Mouse (Mus musculus): Measurements from ENCODE around the gene Smyd3.

Gene Smyd3

DNA sequence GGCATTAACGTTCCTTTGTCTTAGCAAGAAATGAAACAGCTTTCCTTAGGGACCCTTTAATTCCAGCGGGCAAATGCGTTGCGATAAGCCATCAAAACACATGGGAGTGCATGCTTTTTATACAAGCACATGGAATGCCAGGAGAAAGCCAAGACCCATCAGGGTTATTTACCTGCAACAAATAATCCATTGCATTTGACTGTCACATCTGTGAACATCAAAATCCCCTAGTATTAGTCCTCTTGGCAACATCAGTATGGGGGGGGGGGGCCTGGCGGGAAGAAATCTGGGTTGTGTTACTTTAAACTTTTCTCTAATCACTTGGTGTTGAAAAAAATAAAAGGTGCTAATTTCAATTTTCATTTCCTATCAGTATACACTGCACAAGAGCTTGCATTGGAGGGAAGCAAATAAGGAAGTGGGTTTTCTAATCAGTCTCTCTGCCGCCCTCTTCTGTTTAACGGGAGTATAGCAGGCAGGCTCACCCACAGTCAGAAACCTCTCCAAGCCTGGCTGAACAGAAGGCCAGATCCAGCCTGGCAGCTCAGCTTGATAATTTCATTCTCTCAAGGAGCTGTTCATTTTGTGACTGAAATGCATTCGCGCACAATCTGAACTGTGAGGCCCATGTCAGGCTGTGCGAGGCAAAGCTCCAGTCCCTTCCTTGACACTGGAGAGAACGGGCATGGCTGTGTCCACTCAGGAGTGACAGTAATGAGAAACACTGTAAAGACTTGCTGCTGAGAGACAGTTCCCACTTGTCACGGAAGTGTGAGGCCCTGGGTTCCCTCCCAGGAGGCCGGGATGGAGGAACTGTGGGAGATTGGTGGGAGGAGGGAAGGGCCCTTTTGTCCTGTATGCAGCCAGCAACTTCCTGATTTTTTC, 285.8 kb downstream of the Smyd3 start:
- peak; percentile 69 for DNase-seq (ENCODE audit: low read depth, low spot score)

DNA sequence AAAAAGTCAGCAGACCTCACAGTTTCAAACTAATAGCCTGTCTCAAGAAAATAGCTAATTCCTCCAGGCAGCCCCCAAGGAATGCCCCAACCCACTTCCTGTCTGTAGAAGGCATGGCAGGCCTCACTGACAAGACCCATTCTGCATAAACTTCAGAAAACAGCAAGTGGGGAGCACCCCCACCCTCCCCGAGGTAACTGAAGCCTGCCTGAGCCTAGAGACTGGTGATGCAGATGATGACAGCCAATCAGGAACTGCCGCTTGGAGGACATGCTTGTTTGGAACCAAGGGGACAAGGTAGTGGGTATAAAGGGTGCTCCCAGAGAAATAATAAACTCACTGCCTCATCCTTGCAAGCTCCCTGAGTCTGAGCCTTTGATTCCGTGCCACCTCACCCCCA, 288.3 kb downstream of the Smyd3 start:
- no peak for DNase-seq (ENCODE audit: low read depth, low spot score)

DNA sequence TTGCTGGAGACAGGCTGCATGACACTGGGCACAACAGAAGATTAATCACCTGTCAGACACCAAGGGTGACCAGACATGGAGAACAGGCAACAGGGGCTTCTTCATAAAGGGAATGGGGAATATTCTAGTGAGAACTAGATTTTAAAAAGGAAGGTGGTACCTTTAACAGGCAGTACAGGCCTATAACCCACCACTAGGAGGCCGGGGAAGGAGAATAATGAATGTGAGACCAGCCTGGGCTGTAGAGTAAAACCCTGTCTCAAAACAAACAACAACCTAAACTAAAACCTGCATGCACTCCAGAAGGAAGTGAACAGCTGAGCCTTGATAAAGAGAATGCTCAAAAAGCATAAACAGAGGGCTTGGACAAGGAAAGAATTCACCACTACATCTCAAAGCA, 297.6 kb downstream of the Smyd3 start:
- no peak for DNase-seq (ENCODE audit: low read depth, low spot score)

DNA sequence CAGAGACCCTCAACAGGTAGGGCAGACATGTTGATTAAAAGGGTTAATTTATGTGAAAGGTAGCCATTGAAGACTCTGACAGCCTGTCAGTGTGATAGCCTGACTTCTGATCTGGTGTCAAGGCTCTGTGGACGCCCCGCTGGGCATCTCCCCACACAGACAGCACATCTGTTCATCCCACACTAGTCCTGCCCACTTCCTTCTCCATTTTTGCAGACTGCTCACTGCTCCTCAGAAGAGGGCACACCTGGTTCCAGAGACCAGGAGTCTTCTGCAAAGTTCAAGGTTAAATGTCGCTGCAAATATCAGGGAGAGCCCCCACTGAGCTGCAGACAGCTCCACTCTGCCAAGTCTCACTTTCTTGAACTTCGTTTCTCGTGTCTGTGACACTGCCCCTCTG, 299.8 kb downstream of the Smyd3 start:
- no peak for DNase-seq (ENCODE audit: low read depth, low spot score)

DNA sequence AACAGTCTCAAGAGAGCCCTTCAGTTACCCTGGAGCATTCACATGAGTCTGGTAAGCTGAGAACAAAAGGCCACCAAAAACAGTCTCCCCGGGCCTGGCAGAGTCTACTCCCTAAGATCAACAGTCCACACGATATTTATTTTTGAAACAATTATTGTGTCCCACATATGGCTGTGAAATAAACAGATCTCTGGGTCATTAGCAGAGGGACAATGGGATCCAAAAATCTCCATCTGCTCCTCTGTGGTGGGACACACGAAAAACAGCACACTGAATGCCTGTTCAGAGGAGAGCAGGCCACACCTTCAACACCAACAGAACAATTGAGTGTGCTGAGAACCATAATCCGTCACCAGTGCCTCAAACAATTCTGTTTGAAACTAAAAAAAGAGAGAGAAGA, 300.8 kb downstream of the Smyd3 start:
- no peak for DNase-seq (ENCODE audit: low read depth, low spot score)

DNA sequence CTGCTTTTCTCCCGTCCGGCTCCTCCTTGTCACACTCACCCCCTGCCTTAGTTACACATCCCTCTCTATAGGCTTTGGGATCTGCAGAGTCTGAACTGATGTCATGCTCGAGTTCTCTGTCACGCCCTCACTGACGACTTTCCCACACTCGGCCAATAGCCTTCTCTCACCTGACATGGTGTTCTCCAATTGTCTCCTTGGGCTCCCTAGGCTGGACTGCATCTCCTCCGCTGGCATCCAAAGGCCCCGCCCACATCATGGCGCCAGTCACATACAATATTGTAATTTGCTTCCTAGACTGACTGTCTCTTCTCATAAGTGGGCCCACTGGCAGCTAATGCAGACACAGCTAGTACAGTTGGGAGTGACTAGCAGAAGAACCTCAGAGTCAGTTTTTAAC, 304.5 kb downstream of the Smyd3 start:
- DNase-seq (ENCODE audit: low read depth, low spot score): no peak

DNA sequence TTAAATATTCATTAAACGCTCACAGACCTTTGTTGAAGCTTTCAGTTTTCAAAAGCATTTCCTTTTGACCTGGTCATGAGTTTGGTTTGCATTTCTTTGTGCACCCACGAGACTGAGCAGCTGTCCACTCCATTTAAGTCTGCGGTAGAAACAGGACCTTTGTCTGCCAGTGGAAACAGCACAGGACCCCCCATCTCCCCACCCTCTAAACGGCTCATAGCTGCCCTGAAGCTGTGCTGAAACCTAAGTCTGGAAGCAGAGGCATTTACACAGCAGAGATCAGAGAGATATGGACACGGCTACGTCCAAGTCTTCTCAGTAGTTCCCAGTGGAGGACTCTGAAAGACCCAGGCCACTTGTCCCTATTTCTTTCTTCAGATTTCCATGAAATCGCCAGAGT, 305.5 kb downstream of the Smyd3 start:
- no peak for DNase-seq (ENCODE audit: low read depth, low spot score)

DNA sequence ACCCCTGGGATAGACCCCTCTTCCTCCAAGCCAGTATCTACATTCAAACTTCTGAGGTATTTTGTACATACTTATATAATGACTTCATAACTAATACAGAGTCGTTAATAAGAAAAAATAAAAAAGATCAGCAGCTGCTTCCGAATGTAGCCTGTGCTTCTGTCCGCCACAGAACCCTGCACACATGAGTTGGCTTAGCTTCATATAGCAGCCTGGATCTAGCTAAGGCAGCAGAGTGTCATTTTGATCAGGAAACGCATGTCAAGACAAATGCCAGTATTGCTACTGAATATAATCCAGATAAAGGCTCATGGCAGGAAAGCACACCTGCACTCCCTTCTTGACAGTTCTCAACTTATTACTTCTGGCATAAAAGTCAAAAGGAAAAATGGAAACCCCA, 306.5 kb downstream of the Smyd3 start:
- no peak for DNase-seq (ENCODE audit: low read depth, low spot score)

DNA sequence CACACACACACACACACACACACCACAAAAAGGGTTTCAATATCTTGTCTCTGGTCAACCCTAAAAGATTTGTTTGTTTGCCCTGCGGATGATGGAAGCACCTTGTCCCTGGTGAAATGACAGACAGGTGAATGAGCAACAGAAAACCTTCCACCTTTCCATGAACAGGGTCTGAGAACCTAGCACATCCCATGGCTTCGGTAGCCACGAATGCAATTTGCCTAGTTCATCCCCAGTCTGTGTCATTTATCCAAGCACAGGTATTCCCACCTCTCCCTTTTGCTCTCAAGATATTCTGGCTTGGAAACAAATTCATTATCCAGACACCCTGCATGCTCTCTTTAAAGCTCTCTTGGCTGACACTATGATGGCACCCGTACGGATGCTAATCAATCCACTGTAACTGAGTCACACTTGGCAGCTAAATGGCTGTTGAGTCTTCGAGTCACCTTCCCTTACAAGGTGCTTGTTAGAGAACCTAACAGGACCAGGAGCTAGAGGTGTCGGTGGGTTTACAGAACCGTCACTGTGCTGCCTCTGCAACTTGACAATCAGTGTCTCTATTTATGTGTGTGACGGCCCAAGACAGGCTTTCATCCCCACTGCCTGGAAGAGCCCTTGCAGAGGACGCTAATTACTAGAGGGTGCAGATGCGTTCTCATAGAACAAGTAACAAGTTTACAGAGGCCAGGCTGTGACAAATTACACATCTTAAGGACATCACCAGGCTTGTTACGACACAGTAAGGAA, 309.8 kb downstream of the Smyd3 start:
- DNase-seq (ENCODE audit: low read depth, low spot score): no peak

DNA sequence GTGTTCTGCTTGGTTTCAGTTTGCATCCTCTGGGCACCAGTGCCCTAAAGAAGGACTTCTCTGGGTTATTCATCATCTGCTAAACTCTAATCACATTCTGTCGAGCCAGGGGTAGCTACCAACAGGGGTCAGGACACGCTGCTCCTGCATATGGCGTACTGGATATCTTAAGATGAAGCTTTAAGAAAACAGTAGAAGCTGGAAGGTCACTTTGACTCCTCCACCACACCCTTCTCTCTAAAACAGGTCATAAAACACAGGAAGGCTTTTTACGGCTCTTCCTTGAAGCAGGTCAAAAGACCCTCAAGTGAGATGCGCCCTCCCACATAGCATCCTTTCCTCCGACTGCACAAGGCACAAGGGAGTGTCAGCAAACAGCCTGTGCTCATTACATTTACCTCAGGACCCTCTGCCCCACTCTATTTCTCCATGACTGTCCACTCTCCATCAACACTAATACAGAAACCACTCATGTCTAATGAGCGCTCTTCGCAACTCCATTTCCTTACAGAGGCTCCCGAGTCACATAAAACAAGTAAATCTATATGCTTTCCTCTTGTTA, 310.6 kb downstream of the Smyd3 start:
- DNase-seq (ENCODE audit: low read depth, low spot score): no peak

DNA sequence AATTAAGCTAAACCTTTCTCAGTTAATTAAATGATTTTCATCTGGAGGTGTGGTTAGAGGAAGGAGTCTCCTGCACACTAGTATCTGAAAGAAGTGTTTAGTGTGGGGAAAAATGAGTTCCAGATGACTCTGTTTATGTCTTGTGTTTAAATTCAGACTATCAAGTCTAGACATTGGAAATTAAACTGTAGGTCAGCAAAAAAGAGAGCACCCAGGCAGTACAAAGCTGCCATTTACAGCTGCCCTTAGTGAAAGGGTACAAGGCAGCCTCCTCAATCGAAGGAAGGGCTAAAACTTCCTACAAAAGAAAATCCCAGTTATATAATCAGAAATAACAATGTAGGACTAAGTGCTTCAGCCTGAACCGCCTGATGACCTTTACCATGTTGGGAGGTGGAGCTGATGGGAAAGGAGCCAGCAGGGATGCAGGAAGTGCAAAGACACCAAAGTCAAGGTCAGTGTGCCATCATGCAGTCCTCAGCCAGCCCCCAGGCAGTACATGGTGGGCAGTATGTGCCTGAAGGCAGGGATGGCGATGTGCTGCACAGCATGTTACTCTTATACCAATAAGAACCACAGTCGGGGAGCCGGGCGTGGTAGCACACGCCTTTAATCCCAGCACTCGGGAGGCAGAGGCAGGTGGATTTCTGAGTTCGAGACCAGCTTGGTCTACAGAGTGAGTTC, 319.2 kb downstream of the Smyd3 start:
- DNase-seq (ENCODE audit: low read depth, low spot score): no peak

DNA sequence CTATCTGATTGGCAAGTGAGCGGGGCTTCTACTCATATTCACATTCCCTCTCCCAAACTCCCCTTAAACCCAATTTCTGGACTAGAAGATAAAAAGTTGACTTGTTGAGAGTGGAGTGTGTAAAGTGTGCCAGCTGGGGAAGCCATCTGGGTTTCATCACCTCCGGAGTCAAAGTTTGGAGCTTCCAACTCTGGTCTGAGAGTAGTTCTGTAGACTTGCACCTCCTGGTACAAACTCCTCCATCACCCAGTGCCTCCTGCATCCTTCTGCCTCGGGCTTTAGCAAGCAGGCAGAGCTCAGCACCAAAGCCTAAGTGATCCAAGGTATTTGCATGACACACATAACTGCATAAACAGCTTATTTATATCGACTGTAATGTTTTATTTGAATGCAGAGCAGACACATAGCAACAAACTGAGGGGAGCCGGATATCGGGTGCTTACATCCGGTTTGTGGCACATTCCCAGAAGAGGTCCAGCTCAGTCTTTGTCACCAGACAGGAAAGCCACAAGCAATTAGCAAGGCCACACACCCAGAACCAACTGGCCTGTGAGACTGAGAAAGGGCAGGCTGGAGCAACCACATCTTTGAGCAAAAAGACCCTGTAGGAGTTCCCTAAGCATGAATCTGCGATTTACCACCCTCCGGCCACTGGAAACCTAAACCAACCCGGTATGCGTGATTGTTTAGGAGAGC, 319.9 kb downstream of the Smyd3 start:
- no peak for DNase-seq (ENCODE audit: low read depth, low spot score)

DNA sequence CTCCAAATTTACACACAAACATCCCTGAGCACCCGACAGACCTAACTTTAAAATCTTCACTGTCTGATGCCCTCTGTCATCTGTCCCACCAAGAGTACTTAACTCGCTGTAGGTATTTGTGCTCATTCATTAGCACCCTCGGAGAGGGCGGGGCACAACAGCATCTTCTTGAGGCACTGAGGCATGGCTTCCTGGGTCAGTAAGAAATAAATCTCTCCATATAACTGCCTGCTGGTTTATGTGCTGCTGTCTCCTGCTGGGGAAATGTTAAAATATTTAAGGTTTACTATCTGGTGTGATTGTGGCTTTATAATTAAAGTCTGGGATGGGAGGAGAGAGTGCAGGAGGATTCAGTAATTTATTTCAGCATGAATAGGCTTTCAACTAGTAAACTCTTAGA, 320.7 kb downstream of the Smyd3 start:
- DNase-seq (ENCODE audit: low read depth, low spot score): no peak

DNA sequence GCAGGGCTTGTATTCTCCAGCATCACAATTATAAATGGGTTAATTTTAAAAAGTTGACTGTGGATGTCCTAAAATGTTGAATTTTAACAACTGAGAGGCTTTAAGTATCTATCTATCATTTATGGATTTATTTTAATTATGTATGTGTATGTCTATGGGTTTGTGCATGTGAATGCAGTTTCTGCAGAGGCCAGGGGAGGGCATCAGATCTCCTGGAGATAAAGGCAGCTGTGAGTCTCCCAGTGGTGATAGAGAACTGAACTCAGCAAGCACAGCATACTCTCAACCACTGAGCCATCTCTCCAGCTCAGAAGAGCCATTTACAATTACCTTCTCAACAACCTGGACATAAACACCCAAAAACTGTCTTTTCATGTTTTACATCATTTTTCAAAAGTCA, 321.4 kb downstream of the Smyd3 start:
- DNase-seq (ENCODE audit: low read depth, low spot score): no peak

DNA sequence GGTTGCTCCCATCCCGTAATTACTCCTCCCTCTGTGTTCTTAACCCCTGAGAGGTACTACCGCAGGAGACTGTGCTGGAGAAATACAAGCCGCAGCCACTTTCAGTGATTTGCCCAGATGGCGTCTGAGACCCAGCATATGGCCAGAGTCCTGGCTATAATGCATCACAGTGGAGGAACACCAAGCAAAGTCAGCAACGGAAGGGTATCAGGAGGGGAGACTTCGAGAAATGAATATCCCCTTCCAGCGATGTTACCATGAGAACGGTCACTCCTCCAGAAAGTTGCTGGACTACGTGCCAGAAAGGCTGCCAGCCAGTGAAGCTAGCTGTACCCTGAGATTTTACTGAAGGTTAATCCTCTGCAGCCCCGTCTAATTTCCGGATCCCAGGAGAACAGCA, 325.1 kb downstream of the Smyd3 start:
- DNase-seq (ENCODE audit: low read depth, low spot score): no peak

DNA sequence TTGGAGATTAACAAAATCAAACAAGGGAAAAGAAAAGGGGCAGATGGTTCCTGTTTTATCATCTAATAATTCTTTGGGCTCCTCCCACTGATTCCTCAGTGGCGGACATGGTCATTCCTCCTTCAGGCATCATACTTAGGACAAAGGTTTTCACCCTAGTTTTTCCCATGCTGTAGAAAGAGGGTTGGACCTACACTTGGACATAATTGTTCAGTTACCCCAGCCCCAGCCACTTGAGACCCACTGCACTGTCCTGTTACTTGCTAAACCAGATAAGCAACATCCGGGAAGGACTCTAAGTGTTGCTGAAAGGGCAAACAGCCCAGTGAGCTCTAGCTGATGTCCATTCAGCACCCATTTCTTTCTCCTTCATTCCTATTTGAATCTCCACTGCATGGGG, 327.0 kb downstream of the Smyd3 start:
- DNase-seq (ENCODE audit: low read depth, low spot score): no peak

DNA sequence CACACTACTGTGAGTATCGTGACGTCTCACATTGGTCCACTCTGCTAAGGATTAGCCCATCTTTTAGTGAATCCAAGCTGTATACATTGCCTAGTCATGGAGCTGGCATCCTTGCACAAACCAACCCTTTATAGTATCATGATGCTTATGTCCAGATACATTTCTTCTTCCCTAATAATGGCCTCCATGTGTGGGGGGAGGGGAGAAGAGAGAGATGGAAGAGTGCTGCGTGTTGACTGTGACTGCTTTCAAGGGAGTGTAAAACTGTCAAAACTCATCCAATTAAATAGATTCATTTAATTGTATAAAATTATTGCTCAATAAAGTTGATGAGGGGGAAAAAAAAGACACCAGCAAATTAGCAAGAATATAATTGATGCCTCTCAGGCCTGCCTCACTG, 330.7 kb downstream of the Smyd3 start:
- no peak for DNase-seq (ENCODE audit: low read depth, low spot score)

DNA sequence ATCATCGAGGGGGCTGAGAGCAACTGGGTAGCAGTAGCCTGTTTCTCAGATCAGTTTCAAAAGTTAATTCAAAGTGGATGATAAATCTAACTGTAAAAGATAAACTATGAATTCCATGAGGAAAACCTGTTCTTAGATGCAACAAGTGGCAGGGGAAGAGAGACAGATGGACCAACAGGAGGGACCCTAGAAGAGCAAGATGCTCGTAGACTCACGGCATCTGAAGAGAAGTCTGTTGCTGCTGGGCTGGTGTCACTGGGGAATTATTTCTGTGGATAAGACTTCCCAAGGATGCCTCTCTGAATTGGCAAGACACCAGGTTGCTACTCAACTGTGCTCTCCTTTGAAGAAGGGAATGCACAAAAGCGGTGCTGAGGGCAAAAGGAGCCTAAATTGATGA, 333.2 kb downstream of the Smyd3 start:
- DNase-seq (ENCODE audit: low read depth, low spot score): no peak

DNA sequence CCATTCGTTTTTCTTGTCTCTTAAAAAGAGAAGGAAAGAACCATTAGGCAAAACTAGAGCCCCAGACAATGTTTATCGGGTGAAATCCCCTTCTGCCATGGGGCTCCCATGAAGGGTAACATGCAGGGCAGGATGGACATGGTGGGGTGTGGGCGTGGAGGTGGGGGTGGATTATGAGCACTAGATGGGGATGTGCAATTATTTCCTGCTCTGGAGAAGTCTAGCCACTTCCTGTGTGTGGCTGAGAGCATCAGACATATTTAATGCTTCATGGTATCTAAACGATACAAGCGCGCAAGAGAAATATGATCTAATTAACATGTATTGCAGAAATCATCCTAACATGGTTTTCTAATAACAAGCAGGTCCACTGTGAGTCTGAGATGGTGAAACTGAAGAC, 334.3 kb downstream of the Smyd3 start:
- DNase-seq (ENCODE audit: low read depth, low spot score): no peak

DNA sequence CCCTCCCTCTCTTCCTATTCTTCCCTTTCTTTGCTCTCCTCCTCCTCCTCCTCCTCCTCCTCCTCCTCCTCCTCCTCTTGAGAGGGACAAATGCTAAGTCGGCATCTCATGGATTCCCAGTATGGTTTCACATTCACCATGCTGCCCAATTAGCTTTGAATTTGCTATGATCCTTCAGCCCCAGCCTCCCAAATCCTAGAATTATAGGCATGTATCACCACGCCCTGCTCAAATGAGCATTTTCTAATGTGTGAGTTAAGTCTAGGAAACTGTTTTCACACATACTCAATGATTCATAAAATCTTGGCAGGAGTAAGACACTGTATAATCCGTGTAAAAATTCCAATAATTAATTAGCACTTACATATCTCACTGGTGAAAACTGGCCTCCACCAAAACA, 337.3 kb downstream of the Smyd3 start:
- DNase-seq (ENCODE audit: low read depth, low spot score): no peak

DNA sequence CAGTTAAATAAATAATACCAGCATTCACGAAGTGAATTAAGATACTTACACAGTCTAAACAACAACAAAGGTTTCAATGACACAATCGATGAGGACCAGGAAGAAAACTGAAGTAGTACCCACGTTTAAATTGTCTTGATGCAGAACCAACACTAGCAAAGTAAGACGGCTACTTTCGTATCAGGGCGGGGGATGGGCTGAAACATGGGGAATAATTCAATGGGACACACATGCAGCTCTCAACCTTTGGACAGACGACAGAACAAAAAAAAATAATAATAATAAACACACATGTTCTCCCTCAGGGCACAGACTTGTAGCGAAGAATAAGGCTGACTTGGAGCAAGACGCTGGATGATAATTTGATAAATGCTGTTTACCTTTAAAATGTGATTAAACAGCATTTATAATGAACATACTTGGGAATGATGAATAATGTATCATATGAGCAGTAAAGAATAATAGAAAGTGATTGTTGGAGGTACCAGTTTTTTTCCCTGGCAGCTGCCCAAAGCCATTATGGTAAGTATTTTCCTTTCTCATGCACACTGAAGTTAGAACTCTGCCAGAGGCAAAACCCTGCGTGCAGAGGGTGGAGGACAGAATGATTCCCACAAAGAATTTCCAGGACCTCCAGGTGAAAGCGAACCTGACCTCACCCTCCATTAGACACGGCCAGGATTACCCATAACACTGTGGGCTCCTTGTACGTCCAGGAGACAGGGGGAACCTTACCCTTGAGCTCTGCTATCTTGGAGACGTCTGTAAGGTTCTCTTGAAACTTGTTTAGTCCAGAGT, 340.8 kb downstream of the Smyd3 start:
- no peak for DNase-seq (ENCODE audit: low read depth, low spot score)
